Mouse (Mus musculus): ENCODE data around the gene Mcam.

DNA sequence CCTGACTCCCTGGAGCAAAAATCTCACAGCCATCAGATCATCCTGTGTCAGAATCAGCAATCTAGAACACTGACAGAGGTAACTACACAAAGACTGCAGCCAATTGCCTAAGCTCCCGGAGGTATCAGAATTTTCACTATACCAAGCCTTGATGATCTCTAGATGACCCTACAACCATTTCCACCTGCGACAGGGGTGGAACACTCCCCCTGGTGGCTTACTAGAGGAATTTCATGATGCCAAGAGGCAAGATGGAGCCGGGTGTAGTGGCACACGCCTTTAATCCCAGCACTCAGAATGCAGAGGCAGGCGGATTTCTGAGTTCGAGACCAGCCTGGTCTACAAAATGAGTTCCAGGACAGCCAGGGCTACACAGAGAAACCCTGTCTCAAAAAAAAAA lies 10.0 kb upstream of the Mcam start:
- TF ChIP-seq CTCF (IDR thresholded peaks at IDR 0.05; ENCODE audit: low read depth) (peak; percentile 72), EP300 (IDR thresholded peaks at IDR 0.05; ENCODE audit: low read depth) (no peak)

Data from liver, embryonic 14.5 days (tissue).